Mouse (Mus musculus): Measurements from ENCODE around the gene Slc26a8.

Slc26a8 gene

DNA sequence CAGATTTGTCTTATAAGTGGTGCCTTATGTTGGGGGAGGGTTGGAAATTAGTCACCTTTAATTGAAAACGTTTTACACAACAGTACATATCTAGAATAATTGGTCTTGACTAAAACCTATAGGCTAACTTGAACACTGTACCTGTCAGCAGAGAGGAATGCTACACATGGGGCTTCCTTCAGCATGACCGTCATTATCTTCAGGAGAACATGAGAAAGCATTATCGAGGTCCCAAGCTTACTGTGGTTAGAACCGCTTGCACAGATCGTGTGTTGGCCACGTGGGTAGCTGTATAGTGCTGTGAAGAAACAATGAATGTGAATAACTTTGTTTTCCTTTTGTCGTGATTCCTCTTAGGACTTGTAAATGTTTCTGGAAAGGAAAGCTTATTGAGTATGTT is 9.8 kb upstream of the Slc26a8 start:
- DNase-seq (ENCODE audit: low read depth in 2 of 2, low spot score in 2 of 2) = no peak

DNA sequence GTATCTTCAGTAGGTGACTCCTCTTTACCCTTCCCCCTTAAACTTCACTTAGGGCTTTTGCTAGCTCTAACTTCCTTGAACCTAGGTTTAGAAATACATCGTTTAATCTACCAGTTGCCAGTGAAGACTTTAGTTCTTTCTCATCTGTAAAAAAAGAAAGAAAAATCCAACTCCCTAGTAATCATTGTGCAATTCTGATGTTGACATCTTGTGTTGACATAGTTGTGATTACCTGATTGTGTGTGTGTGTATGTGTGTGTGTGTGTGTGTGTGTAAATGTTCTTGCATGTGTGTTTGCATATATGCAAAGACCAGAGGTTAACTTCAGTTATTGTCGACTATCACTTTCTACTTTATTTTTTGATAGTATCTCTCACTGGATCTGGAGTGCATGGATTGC is 8.6 kb upstream of the Slc26a8 start:
- DNase-seq (ENCODE audit: low read depth in 2 of 2, low spot score in 2 of 2) = no peak

DNA sequence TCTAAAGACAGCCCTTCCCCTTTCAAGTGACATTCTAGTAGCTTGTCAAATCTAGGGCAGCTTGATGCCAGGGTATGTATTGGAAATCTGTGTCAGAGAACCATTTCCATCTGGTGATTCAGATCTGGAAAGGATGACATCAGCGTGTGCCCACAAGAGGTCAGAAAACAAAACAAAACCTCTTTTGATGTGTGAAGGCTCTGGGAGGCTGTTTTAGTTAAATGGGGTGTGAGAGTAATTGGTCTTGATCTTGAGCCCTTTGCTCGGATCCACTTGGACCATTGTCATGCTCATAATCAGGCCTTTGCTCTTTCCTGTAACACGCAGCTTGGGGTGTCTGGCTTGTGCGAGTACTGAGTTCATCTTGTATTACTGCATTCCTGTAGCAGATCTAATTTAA is 8.2 kb upstream of the Slc26a8 start:
- no peak for DNase-seq (ENCODE audit: low read depth in 2 of 2, low spot score in 2 of 2)

DNA sequence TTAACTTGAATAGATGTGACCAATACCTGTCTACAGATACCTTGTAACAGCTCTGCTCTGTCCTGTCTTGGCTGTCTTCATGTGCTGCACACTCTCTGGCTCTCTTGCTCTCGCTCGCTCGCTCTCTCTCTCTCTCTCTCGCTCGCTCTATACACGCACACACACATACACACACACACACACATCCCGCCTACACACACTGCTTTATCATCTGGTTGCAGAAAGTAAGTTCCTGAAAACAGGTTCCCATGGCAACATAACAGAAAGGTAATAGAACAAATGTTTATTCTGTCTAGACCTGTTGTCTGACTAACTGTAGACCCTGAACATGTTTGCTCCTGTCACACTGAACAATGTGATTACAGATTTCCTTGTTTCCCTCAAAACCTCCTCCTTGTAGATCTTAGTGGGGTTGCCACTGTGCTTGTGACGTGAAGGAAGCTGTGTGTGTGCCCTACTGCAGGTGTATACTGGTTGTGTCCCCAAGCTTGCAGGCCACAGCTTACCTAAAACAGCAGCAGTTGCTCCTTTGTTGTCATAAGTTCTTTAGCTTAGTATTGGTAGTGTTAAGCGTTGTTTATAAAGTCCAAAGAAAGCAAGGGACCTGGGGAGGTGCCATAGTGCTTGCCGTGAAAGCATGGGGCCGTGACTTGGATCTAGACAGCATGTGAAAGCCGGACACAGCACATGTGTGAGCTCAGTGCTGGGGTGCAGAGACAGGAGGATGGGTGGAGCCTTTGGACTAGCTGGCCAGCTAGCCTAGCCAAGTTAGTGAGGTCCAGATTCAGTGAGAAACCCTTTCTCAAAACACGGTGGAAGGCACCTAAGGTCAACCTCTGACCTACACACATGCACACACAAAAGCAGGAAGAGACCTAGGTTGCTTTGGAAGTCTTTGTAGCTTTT is 7.5 kb upstream of the Slc26a8 start:
- DNase-seq (ENCODE audit: low read depth in 2 of 2, low spot score in 2 of 2) = peak; percentile 36 to 46

DNA sequence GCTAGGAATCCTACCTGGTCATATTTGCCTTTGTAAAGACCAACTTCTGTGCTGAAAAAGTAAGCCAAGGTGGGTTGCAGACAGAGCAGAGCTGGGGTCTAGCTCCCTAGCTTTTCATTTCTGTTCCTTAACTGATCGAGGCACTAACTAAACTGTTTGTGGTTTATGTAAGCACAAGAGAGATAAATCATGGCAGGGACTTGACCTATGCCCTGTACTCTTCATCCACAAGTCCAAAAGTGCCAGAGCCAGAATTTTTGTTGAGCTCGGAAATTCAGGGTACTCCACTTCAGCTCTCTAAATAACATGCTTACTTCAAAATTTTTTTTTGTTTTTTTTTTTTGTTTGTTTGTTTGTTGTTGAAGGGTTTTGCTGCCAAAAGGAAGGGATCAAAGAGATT is 6.6 kb upstream of the Slc26a8 start:
- DNase-seq (ENCODE audit: low read depth in 2 of 2, low spot score in 2 of 2) = no peak

DNA sequence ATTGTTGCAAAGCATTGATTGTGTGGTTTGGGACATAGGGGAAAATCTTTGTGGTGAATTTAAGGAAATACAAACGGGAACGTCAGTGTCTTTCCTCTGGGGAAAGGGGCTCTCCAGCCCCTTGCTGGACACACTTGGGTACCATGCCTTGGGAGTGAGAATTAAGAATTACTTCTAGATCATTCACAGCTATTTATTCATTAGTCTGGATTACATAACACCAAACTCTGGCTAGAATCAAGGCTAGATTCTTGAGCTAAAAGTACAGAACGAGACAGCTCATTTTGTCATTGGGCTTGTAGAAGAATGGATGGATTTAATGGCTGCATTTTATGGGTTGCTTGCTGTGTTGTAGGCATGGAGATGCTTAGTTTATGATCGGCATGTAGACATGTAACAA is 4.8 kb upstream of the Slc26a8 start:
- no peak for DNase-seq (ENCODE audit: low read depth in 2 of 2, low spot score in 2 of 2)

DNA sequence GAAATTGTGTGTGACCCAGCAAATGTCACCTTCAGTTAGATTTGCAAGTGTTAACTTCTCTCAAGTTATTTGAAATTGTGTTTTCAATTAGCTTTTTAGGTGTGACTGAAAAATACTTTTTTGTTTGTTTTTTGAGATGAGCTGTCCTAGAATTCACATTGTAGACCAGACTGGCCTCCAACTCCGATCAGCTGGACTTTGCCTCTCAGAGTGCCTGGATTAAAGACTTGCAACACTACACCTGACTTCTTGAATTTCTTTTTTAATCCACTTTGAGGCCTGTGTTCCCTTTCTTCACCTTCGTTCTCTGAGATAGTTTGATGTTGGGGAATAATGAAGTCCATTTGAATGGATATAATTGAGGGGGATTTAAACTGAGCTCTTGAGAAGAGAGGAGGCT is 4.0 kb upstream of the Slc26a8 start:
- no peak for DNase-seq (ENCODE audit: low read depth in 2 of 2, low spot score in 2 of 2)

DNA sequence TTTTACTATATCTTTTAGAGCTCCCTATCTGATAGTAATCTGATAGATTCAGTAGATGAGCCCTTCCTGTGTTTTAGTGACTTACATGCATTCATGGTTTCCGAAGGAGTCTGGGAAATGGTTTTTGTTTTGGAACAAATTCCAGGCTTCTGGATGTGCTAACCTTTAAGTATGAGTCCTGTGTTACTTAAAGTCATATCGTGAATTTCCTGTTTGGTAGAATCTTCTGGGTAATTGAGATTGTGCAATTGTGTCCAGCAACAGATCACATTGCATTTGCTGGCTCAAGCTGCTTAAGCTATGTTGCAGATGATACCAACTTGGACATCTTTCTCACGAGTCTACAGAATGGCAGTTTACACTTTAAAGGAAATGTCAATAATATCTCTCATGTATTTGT is 3.1 kb upstream of the Slc26a8 start:
- DNase-seq (ENCODE audit: low read depth in 2 of 2, low spot score in 2 of 2) = no peak

DNA sequence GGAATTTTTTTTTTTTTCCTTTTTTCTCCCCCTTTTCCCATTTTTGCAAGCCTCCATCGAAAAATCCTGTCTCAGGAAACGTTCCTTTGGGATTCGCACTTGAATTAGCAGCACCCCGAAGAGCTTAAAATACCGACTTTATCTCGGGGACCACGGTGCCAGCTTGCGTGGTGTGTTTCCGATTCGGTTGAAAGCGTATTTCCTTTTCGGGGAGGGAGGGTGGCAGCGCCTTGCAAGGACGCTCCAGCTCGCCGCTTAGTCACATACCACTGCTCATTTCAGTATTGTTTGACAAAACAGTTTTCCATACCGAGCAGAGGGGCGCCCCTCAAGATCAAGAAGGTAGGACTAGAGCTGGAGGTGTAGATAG is 2.3 kb upstream of the Slc26a8 start:
- peak; percentile 47 to 52 for DNase-seq (ENCODE audit: low read depth in 2 of 2, low spot score in 2 of 2)

DNA sequence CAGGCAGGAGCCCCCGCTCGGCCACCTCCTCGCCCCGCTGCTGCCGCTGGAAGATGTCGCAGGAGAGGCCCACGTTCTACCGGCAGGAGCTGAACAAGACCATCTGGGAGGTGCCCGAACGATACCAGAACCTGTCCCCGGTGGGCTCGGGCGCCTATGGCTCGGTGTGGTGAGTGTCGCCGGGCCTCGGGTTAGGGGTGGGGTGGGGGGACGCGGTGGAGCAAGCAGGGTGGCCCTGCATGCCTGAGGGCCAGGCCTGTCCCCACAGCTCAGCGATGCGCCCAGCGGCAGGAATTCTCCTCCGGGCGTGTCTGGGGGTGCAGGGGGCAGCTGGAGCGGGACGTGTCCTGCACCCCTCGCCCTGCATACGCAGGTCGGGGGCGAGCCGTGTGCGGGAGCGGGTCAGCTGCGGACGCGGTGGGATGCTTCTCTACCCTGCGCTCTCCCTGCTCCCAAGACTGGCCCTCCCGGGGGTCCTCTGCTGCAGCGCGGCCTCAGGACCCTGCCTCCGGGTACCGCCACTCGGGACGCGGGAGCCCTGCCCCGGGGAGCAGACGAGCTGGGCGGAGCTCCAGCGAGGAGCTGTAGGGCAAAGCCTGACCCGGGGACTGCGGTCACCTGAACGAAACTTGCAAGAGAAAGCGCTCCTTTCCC is 1.8 kb upstream of the Slc26a8 start:
- DNase-seq (ENCODE audit: low read depth in 2 of 2, low spot score in 2 of 2) = peak; percentile 12 to 16

DNA sequence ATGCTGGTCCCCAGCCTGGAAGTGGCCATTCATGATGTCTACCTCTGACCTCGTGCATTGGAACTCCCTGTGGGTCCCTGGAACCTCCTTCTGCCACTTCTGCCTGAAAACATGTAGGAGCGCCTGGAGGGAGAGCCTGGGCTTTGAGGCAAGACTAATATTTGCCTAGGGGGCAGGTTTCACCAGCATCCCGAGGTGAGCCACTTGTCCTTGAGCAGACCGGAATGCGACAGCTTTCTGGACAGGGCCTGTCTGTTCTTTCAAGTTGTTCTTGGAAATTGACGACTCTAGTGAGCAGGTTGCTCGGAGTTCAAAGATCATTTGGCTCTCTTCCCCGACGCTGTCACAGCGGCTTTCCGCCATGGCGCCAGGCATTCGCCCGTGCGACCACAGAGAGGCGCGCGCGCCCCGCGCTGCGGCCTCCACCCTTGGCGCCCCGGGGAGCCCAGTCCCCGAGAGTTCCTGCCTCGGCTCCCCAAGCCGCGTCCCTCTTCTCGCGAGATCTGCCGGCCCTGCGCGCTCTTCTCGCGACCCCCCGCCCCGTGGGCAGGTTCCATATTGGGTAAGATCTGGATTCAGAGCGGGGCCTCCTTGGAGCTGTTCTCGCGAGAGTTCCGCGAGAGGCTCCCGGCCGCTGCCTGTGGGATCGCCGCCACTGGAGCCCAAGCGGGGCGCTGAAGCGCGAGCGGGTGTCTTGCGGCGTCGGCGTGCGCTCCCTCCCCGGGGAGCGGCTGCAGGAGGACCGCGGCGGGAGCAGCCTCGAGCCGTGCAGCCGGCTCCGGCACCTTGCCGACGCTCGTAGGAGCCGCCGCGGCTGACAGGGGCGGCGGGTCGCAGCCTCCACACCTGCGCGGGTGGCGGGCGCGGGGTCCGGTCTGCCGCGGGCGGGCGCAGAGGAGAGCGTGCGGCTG is 998 bp upstream of the Slc26a8 start, which contains the start of gene Mapk14:
Mapk14 (plus strand) TSS at position 554 of the 911 bp plus-strand sequence.
- peak; percentile 100 for DNase-seq (ENCODE audit: low read depth in 2 of 2, low spot score in 2 of 2)

DNA sequence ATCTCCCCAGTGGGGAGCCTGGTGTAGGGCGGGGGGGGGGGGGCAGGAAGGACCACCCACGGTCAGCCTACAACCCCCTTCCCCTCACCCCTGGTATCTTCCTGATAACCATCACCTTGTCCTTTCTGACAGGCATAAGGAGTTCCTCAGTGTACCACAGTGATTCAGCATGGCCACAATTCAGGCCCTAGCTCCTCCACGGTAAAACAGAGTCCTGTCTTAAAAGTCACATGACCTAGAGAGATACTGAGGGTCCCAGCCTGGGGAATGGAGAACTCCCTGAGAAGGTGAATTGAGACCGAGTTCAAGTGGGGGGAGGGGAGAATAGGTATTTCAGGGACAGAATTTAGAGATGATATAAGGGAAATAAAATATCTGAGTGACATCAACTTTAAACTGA is 2.7 kb downstream of the Slc26a8 start:
- no peak for DNase-seq (ENCODE audit: low read depth in 2 of 2, low spot score in 2 of 2)

DNA sequence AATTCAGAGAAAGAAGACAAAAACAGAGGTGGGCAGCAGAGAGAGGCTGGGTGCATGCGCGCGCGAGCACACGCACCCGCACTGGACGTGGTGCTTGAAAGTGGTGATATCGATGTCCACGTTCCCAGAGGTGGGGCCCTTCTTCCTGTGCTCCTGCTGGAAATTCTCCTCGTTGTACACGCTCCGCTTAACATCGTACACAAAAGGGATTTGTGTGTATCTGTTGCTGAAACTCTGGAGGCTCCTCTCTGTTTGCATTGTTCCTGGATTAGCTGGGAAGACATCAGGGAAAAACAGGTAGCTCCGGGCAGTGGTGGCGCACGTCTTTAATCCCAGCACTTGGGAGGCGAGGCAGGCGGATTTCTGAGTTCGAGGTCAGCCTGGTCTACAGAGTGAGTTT is 5.4 kb downstream of the Slc26a8 start:
- DNase-seq (ENCODE audit: low read depth in 2 of 2, low spot score in 2 of 2) = no peak

DNA sequence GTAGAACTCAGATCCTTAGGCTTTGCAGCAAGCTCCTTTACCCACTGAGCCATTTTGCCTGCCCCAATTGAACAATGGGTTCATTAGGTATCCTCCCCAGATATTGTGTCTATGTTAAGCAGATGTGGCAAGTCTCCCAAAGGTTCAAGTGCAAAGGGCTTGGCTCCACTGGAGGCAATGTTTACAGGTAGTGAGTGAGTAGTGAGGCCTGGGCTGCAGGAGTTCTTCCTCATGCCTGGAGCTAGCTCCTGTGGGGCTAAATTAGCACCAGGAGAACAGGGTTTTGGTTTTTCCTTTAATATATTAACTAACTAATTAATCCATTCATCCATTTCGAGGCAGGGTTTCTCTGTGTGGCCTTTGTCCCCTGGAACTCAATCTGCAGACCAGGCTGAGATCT is 6.4 kb downstream of the Slc26a8 start:
- DNase-seq (ENCODE audit: low read depth in 2 of 2, low spot score in 2 of 2) = no peak

DNA sequence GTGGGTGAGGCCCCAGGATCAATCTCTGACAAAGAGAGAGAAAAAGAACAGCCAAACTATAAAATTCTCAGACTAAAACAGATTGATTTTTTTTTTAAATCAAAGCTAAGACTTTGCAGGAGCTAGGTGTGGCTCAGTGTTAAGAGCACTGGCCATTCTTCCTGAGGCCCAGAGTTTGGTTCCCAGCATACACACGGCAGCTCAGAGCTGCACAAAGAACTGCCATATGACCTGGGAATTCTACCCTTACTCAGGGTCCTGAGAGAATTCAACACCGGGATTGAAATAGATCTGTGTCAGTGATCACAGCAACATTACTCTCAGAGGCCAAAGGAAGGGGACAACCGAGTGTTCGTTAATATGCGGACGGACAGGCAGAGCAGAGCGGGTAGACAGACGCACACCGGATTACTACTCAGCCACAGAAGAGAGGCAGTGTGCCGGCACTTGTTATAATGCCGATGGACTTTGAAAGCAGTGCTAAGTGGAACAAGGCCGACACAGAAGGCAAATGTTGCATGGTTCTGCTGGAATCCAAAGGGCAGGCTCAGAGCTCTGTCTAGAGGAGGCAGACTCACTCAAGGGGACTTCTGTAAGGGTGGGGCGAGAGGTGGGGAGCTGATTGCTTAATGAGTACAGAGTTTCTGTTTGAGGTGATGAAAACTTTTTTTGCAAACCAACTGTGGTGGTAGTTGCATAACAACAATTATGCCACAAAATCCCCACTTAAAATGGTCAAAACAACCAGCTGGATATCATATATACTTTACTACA is 7.5 kb downstream of the Slc26a8 start:
- DNase-seq (ENCODE audit: low read depth in 2 of 2, low spot score in 2 of 2) = no peak

DNA sequence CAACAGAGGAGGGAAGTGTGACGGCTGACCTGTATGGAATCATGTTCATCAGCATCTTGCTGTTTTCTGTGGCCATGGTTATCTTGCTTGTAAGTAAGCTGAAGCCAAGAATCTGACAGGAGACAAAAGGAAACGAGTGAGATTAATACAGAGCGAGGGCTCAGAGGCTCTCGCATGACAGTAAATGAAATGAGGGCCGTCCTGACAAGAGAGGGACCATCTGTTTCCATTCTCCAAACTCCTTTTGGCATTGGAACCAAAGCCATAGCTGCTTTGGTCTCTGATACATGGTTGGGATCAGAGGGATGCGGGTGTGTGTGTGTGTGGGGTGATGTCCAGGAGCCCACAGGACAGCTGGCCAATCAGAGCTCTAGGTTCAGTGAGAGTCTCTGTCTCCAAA is 30.5 kb downstream of the Slc26a8 start:
- DNase-seq (ENCODE audit: low read depth in 2 of 2, low spot score in 2 of 2) = no peak

DNA sequence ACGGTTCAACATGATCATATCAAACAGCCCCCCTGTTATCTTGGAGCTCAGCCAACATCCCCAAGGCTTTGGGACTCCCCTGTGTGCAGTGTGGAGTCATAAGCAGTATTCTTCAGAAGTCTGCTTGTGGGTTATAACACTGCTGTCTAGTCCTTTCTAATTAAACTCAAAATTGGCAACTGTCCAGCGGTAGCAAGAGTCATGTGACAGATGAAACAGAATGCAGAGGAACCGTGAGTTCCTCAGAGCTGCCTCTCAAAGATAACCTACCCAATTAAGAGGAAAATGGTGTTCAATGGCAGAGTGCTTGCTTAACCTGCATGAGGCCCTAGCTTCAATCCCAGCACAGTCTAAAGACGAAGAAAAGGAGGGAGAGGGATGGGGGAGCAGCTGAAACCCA is 32.1 kb downstream of the Slc26a8 start:
- DNase-seq (ENCODE audit: low read depth in 2 of 2, low spot score in 2 of 2) = no peak

DNA sequence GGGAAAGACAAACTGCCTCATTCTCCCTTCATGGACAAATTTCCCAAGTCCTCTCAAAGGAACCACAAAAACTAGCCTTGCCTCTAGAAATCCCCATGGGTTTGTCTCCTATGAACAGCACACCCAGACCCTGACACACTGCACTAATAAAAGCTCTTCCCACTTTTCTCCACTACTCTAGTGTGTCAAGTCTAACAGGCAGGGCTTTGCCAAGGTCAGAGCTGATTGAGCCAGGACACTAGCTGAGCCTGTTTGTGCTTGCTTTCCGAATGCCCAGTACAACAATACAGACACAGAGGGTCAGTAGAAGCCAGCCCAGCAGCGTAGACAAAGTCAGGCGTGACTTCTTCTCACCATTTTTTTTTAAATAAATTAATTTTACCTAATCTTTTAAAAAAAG is 39.8 kb downstream of the Slc26a8 start:
- DNase-seq (ENCODE audit: low read depth in 2 of 2, low spot score in 2 of 2) = no peak

DNA sequence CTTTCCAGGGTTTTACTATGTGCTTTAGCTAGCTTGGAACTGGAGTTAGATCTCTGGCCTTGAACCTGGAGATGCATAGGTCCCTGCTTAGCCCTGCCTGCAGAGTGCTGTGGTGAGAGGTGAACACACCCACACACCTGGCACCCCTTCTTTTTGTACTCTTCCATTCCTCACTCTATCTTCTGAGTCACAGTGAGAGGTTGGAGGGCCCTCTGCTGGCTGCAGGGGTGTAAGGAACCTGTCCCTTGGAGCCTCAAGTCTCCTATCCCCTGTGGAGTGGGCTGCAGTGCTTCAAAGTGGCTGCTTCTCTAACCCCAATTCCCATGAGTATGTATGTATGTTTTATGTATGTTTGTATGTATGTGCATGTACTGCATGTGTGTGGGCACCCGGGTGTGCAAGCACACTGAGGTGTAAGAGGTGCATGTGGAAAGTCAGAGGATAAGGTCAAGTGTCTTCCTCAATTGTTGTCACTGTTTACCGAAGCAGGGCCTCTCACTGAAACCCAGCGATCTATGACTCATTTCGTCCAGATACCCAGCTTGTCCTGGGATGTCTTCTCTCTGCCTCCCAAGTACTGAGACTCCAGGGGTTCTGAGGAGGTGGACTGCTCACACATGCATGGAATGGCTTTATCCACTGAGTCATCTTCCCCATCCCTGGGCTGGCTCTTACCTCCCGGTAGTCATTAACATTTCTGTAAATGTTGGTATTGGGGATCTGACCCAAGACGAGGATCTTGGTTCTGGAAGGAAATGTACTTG is 41.2 kb downstream of the Slc26a8 start:
- peak; percentile 55 to 76 for DNase-seq (ENCODE audit: low read depth in 2 of 2, low spot score in 2 of 2)

DNA sequence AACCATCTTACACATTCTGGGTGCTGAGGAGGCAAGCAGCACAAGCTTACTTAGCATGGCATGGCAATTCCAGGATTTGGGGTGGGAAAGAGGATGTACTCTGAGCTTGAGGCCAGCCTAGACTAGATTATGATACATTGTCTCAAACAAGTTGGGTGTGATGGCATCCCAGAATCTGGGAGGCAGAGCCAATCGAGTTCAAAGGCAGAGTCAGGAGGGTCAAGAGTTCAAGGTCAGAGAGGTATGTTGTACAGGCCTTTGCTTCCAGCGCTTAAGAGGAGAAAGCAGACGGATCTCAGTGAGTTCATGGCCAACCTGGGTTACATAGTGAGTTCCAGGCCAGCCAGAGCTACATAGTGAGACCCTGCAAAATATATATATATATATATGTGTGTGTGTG is 43.8 kb downstream of the Slc26a8 start:
- DNase-seq (ENCODE audit: low read depth in 2 of 2, low spot score in 2 of 2) = no peak

Measured in CD8-positive naive resting alpha-beta T cell, adult 2 months (primary cell).